Mouse (Mus musculus) B cell, adult 67 days (primary cell): Measurements from ENCODE around the gene Dmrt1. TPM values are rescaled to one million over a fixed set of nuclear protein-coding genes. Genes with fewer than 3 reads are reported as not detected.

Experiments
- total RNA-seq, 2 experiments: library from RNA; stranded (reverse); gene quantifications; 4 replicates each; pipeline ENCODE4 v1.2.4; 2023

Dmrt1 gene
- total RNA-seq: not detected

DNA sequence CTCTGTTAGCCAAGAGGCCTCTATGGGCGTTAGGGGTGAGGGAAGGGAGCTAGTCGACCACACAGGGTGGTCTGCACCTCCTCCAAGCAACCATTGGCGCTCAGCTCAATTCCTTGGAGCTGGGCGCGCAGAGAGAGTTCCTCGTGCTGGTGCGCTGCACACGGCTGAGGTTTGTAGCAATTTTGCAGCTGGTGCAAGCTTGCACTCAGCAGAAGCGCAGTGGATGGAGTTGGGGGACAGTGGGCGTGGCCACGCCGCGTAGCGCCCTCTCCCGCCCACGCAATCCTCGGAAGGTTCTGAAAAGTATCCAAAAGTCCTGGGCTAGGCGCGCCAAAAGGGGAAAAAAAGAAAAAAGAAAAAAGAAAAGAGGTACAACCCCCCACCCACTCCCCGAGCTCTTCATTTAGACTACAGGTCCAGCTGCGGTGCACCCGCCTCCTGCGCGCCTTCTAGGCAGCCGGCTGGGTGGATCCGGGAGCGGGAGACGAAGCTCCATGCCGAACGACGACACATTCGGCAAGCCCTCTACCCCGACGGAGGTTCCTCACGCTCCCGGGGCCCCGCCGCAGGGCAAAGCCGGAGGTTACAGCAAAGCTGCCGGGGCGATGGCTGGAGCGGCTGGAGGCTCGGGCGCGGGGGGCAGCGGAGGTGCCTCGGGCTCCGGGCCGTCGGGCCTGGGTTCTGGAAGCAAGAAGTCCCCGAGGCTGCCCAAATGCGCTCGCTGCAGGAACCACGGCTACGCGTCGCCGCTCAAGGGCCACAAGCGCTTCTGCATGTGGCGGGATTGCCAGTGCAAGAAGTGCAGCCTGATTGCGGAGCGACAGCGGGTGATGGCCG lies at the start of gene Dmrt1:
TSS of gene Dmrt1 (plus strand) at position 259 of the 837 bp plus-strand sequence.

DNA sequence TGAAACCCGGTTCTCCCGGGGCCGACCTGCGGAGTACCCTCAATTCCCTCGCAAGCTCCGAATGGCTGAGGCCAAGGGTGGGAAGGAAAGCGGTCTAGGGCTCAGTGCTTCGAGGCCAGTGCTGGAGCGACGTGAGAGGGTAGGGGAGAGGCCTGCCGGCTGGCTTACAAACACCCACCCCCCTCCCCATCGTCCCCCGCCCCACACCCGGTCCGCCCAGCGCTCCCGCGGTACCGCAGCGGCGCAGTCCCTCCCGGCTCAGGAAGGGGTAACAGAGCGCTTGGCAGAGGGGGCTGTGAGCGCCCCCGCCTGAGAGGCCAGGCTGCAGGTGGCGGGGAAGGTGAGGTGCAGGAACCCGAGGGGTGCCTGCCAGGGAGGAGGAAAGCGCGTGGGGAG lies 104.6 kb downstream of the Dmrt1 start, which contains the start of gene Dmrt3:
TSS of gene Dmrt3 (plus strand) at position 287 of the 396 bp plus-strand sequence.

Other genes with a start within 250 kb of the Dmrt1 start
- 1 to 10 TPM; 1.0 to 1.4 TPM for gene Dmrt3, start 104.7 kb downstream of the Dmrt1 start, total RNA-seq
- not detected for gene Dmrt2, start 166.8 kb downstream of the Dmrt1 start, total RNA-seq